Mouse (Mus musculus) intestine, postnatal 0 days (tissue): ENCODE measurements around the gene Mov10. TPM values are rescaled to one million over a fixed set of nuclear protein-coding genes. Genes with fewer than 3 reads are reported as not detected.
A peak's percentile ranks its signal among the peaks of the same experiment; 100 is the strongest.
"Not testable (repeated sequence)": the region's sequence is repeated elsewhere in the genome, so short reads cannot be mapped to it uniquely, and the experiment has no call there.

ENCODE experiments used
- ATAC-seq: fragments of 200-750 bp; cut with Nextera tagmentation; 2 replicates; pipeline ENCODE4 v1.8.0; 2017; ENCODE audit warnings: mild to moderate bottlenecking, moderate TSS enrichment, moderate library complexity
- H3K27ac ChIP-seq: fragments of 300-500 bp; sonication (generic); 2 replicates; pipeline ENCODE4 v1.5.1; 2014; ENCODE audit warnings: mild to moderate bottlenecking, low read depth, low read length, moderate library complexity
- H3K27me3 ChIP-seq: fragments of 300-500 bp; sonication (generic); replicated peaks from 2 replicates; pipeline ENCODE4 v1.6.1; 2014; ENCODE audit warnings: low read length, mixed read lengths; ENCODE audit not compliant: control insufficient read depth, insufficient read depth
- H3K36me3 ChIP-seq: fragments of 300-500 bp; sonication (generic); 2 replicates; pipeline ENCODE4 v1.6.1; 2014; ENCODE audit warnings: mild to moderate bottlenecking, moderate library complexity; ENCODE audit not compliant: control insufficient read depth, insufficient read depth
- H3K4me1 ChIP-seq: fragments of 300-500 bp; sonication (generic); replicated peaks from 2 replicates; pipeline ENCODE4 v1.6.1; 2014; ENCODE audit warnings: antibody characterized with exemption, low read length, mixed read lengths; ENCODE audit not compliant: control insufficient read depth, insufficient read depth
- H3K4me2 ChIP-seq: fragments of 300-500 bp; sonication (generic); replicated peaks from 2 replicates; pipeline ENCODE4 v1.6.1; 2014; ENCODE audit warnings: low read depth, mild to moderate bottlenecking, moderate library complexity
- H3K4me3 ChIP-seq: fragments of 300-500 bp; sonication (generic); 2 replicates; pipeline ENCODE4 v1.5.1; 2014; ENCODE audit warnings: low read depth, low read length
- H3K9ac ChIP-seq: fragments of 300-500 bp; sonication (generic); 2 replicates; pipeline ENCODE4 v1.6.1; 2014; ENCODE audit warnings: mild to moderate bottlenecking, low read depth, low read length
- H3K9me3 ChIP-seq: fragments of 300-500 bp; sonication (generic); 2 replicates; pipeline ENCODE4 v1.6.1; 2016; ENCODE audit warnings: mixed run types; ENCODE audit not compliant: control insufficient read depth
- CTCF ChIP-seq: sonication (generic); IDR thresholded peaks from 2 replicates; pipeline ENCODE4 v1.5.1; 2016; ENCODE audit warnings: low read depth, mild to moderate bottlenecking, control low read depth, antibody characterized with exemption, moderate library complexity
- WGBS: fragments of 180-500 bp; shearing (Covaris S2); extraction: QIAGEN DNeasy Blood & Tissue Kit; methylation state at CpG from one replicate; pipeline ENCODE4 v1.1.7; 2014; 5-methylcytosine and 5-hydroxymethylcytosine counted together
- polyA plus RNA-seq: library from polyadenylated mRNA; unstranded; fragments of >200 nt; fragmentation: Nextera tagmentation; extraction: Ambion mirVana; gene quantifications from 2 replicates; pipeline ENCODE4 v1.2.1, GENCODE M21; 2015

The Mov10 gene
- polyA plus RNA-seq: 144 and 157 TPM in 2 replicates

GRCm38 (mm10) chr3:104817991-104818748 is at the start of gene Mov10:
Mov10 (minus strand) TSS chr3:104818563.
- TF ChIP-seq CTCF: no peak; the same call in 1 of the 2 replicates
- peak; percentile 88 for ATAC-seq
- Histone ChIP-seq H3K4me2 (peak within 1 kb of the TSS; percentile 74), H3K27me3 (no peaks in the 10 kb centered on the region), H3K4me1 (0 out of 2 replicates have a peak, but pooled peaks cover 13% of the 10 kb centered on the region), H3K4me3 (peak within 1 kb of the TSS; percentile 80), H3K27ac (peak within 1 kb of the TSS; percentile 96), H3K9ac (peak within 1 kb of the TSS; percentile 91), H3K9me3 (no peaks in the 10 kb centered on the region), H3K36me3 (0 out of 2 replicates have a peak, but pooled peaks cover 9% of the 10 kb centered on the region)
- WGBS: under 1% methylated on average over 39 of the region's 40 CpGs

DNA sequence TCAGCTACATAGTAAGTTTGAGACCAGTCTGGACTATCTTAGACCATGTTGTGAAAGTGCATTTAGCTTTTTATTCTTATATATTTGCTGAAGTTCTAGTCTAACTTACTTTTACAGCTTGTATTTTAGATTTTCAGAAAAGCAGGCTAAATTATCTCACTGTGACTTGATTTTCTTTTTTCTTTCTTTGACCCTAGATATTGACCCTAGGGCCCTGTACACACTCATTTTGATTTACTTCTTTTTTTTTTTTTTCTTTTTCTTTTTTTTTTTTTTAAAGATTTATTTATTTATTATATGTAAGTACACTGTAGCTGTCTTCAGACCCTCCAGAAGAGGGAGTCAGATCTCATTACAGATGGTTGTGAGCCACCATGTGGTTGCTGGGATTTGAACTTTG is 48.3 kb upstream of the Mov10 start:
- ATAC-seq, H3K4me1 ChIP-seq, H3K9ac ChIP-seq, H3K4me2 ChIP-seq, H3K9me3 ChIP-seq, H3K4me3 ChIP-seq, H3K27ac ChIP-seq, H3K27me3 ChIP-seq: not testable (repeated sequence)
- peaks cover 13% of the 10 kb centered on the region for H3K36me3 ChIP-seq

DNA sequence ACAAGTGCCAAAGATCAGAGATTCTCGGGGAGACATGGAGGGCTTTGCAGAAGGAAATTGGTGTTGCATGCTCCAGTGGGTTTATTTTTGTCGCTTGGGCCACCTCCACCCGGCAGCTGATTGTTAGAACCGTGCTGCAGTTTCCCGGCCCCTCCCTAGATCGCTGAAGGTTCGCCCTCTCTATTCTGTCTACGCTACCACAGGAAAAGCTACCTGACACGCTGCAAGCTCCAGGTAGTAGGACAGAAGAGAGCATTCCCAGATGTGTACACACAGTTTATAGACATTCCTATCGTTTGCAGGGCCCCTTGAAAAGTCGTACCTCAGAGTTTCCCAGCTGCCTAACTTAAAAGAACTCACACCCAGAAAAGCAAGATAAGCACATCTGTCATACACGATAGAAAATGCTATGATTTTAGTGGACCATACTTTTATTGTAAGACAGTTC is 47.0 kb upstream of the Mov10 start:
- Histone ChIP-seq H3K9me3 (no peaks in the 10 kb centered on the region), H3K4me2 (peak overlapping the region; percentile 75), H3K36me3 (no peaks in the 10 kb centered on the region; the same call in 1 of the 2 replicates), H3K27me3 (no peaks in the 10 kb centered on the region), H3K4me1 (no peaks in the 10 kb centered on the region; the same call in 1 of the 2 replicates), H3K27ac (peak overlapping the region; percentile 99), H3K9ac (peak overlapping the region; percentile 97), H3K4me3 (peak overlapping the region; percentile 98)
- no peak for TF ChIP-seq CTCF
- under 1% methylated on average over 12 of the region's 12 CpGs for WGBS
- peak; percentile 33 for ATAC-seq

DNA sequence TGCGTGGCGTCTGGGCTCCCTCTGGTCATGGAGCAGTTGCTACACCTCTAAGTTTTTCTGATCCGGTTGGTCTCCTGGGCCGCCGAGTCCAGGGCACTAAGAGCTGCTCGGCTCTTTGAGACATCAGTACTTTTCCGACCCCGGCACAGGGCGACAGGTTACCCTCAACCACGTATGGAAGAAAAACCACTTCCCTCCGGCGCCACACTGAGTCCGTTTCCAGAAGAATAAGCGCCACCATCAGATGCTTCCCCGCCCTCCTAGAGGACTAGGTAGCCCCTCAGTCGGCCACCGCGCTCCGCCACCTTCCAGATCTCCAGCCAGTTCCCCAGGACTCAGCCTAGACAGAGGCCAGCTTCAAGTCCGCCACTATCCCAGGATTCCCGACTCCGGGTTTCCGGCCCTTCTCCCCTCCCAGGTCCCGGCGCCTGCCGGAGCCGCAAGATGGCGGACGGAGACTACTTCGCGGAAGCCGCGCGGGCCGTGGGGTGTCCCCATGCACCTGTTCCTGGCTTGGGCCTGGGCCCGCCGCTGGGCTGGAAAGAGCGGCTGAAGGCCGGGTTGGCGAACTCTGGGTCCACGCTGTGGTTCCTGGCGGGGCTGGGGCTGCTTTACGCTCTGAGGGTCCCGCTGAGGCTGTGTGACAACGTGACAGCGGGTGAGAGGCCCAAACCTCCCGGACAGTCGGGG is 46.4 kb upstream of the Mov10 start:
- Histone ChIP-seq H3K27me3 (no peaks in the 10 kb centered on the region), H3K9me3 (no peaks in the 10 kb centered on the region), H3K4me3 (peak overlapping the region; percentile 98), H3K36me3 (no peaks in the 10 kb centered on the region; the same call in 1 of the 2 replicates), H3K27ac (peak overlapping the region; percentile 99), H3K4me2 (peak overlapping the region; percentile 75), H3K4me1 (no peaks in the 10 kb centered on the region; the same call in 1 of the 2 replicates), H3K9ac (peak overlapping the region; percentile 97)
- WGBS: under 1% methylated on average over 48 of the region's 48 CpGs
- ATAC-seq: peak; percentile 84
- peak; percentile 27; the same call in 1 of the 2 replicates for TF ChIP-seq CTCF

DNA sequence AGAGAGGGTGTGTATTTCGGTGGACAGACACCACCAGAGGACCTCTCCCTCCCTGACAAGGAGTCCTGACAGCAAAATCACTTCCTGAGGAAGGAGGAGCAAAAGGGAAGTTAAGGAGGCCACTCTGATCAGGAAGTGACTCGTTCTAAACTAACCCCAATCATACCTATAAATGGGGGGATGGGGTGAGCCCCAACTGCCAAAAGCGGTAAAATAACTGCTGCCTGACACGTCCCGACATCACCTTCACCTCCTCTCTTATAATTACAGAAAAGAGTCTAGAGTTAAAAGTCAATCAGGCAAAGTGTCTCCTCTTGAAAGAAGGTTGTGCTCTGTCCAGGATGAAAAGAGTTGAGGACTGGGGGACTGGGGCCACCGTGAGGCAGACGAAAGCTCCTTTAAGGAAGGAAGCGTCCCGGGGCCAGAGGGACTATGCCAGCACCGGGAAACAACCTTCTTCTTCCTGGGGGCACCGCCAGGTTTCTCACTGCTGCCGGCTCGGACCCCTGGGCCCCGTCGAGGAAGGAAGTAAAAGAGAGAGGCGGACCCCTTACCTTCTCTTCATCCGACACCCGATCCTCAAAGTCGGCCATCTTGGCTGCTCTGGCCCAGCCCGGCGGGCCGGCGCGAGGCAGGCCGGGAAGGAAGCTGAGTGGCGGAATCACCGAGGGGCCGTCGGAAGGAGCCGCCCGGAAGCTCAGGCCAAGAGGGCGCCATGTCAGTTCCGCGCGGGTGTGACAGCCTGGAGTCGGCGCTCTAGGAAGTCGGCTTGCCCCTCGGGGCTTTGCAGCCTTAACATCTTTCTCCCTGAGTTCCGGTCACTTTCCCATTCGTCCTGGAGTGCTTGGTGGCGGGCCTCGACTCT is 45.7 kb upstream of the Mov10 start, which contains the start of the genes St7l and Capza1:
Gene St7l (plus strand): TSS at position 220 of the 865 bp plus-strand sequence.
Gene Capza1 (minus strand): TSS at position 720 of the 865 bp plus-strand sequence.
- ATAC-seq: peak; percentile 94
- no peak for TF ChIP-seq CTCF
- H3K27me3 ChIP-seq: no peaks in the 10 kb centered on the region
- under 1% methylated on average over 43 of the region's 43 CpGs for WGBS
- H3K4me3 ChIP-seq: peak within 1 kb of the TSS; percentile 98
- H3K9me3 ChIP-seq: no peaks in the 10 kb centered on the region
- no peaks in the 10 kb centered on the region; the same call in 1 of the 2 replicates for H3K36me3 ChIP-seq
- H3K4me1 ChIP-seq: no peaks in the 10 kb centered on the region; the same call in 1 of the 2 replicates
- peak within 1 kb of the TSS; percentile 99 for H3K27ac ChIP-seq
- peak within 1 kb of the TSS; percentile 97 for H3K9ac ChIP-seq
- peak within 1 kb of the TSS; percentile 75 for H3K4me2 ChIP-seq
